Mouse (Mus musculus) adrenal gland, postnatal 25 days (tissue): ENCODE results near the gene Cebpzos. TPM values are rescaled to one million over a fixed set of nuclear protein-coding genes. Genes with fewer than 3 reads are reported as not detected.

Source experiments
- DNase-seq: peaks from one replicate; pipeline ENCODE4 v3.0.0; 2021; ENCODE audit warnings: mixed read lengths
- total RNA-seq: library from RNA; stranded (reverse); gene quantifications from 2 replicates; pipeline ENCODE4 v1.2.3, GENCODE M21; 2021

The Cebpzos gene
- total RNA-seq, 1 experiment from 2014 or later: 43.5 TPM

GRCm38 (mm10) chr17:78937229-78937853, 21.0 kb downstream of the Cebpzos start:
- no peak for DNase-seq

GRCm38 (mm10) chr17:78938927-78939326, 22.6 kb downstream of the Cebpzos start:
- no peak for DNase-seq

DNA sequence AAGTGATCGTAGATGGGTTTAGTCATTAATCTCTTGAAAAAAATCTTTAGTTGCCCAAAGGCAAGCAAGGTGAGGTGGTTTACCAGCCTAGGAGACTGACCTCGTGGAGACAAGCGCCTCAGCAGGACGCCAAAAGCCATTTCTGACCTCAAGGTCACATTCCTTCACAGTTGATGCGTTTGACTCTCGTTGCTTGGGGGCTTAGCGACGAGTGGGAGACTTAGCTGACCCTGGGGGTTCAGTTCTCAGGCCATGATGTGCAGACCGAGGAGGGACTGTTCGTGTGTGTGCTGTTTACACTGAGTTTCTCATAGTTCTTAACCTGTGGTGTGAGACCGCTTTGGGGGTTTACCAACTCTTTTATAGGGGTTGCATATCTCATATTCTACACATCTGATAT, 26.3 kb downstream of the Cebpzos start:
- DNase-seq: no peak

DNA sequence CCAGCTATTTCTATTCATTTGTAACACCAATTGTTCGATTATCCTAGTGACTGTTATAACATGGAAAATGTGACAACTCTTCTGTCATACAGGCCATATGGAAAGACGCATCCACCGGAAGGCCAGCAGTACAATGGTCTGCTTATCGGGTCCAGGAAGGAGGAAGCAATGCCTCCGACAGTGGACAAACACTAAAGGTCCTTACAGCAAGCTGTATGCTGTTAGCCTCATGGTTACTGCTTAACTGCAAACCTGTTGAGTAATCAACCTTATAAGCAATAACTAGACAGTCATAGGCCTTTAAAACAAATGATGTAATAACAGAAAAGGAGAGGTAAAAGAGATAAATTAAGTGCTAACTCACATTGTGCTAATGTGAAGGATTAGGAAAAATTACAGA, 34.9 kb downstream of the Cebpzos start:
- no peak for DNase-seq

DNA sequence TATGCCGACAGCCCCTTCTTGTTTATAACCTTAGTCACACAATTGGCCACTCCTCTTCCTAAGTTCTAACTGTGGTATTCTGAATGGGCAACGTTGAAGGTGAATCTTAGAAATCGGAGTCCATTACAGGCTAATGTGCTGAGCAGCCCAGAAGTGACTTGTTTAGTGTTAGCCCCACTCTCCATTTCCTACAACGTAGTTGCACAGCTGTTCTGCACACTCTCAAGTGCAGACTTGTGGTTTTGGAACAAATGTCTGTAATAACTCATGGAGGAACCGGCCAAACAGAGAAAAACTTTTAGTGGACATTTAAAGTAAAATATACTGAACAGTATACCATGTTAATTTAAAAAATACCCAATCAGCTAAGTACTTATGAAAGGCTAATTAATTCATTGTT, 35.8 kb downstream of the Cebpzos start:
- DNase-seq: no peak

DNA sequence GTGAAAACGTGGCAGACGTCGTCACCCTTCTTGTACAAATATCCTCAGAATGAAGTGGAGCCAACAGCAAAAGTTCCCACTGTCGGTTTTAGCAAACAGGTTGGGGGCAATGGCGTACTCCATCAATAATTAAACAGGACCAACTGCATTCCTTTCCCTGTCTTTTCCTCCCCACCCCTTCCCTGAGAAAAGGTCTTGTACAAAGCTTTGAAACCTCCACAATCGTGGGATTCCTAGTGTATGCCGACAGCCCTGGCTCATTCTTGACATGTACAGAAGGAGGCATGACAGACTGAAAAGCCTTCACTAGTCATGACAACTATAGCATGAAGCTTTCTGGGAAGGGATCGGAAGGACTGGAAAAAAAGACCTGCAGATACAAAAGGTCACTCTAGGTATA, 36.9 kb downstream of the Cebpzos start:
- no peak for DNase-seq

GRCm38 (mm10) chr17:78959473-78959872, 43.2 kb downstream of the Cebpzos start:
- DNase-seq: no peak

GRCm38 (mm10) chr17:78964387-78964786, 48.1 kb downstream of the Cebpzos start:
- no peak for DNase-seq

DNA sequence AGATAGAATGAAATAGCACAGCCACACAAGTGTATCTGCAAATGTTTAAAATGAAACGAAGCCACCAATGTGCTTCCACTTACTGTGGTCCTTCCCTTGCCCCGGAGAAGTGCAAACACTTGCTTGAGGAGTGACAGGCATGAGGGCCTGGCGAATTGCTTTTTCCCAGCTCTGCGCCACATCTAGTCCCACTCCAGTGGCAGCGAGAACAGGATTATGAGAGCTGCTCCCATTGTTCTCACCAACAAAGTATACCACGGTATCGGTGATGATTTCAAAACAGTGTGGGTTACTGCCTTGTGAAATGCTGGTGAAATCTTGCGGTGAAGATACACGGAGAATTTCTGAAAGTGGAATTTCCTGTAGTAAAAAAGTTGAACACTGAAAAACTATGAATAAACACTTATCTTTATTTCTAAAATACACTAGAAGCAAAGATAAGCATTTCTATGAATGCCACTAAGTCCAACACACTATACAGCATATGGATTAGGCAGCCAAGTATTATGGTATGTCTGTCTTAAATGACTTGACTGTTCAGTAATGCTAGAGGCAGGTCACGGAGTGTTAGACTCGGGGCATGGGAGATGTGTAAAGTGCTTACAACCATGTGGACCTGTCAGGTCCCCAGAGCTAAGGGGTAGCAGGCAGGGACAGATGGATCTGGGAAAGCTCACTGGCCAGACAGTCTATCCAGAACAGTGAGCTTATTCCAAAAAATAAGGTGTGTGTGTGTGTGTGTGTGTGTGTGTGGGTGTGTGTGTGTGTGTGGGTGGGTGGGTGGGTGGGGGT, 50.0 kb downstream of the Cebpzos start:
- DNase-seq: no peak

DNA sequence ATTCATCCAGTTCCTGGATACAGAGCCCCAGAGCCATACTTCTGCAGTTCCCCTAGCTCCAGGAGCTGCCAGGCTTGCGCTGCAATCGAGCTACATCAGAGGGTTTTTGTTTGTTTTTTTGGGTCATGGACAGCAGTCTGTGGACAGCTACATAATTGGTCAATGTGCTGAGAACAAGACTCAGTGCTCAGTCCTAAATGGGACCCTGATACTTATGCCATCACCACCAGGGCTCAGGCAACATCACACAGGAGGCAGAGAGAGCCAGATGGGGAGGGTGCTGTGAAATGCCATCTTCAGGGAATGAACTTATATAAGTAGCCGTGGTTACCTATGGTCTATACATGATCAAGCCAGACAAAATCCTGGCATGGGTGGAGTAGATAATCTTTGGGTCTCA, 52.2 kb downstream of the Cebpzos start:
- DNase-seq: no peak

Other genes with a start within 250 kb of the Cebpzos start
- 30.1 and 31.3 TPM in 2 replicates for gene Strn, start 179.3 kb upstream of the Cebpzos start, total RNA-seq
- gene Heatr5b, start 81.1 kb upstream of the Cebpzos start, total RNA-seq: 31.8 and 38.5 TPM in 2 replicates
- gene Gpatch11, start 80.9 kb upstream of the Cebpzos start, total RNA-seq: 27.8 and 33.9 TPM in 2 replicates
- gene Eif2ak2, start 33.9 kb upstream of the Cebpzos start, total RNA-seq: 20.6 and 32.9 TPM in 2 replicates
- 0.43 TPM in 1 of 2 replicates, not detected in the other for gene Sult6b1, start 9.5 kb upstream of the Cebpzos start, total RNA-seq
- 48.2 and 50.5 TPM in 2 replicates for gene Cebpz, start 20.6 kb downstream of the Cebpzos start, total RNA-seq
- gene Ndufaf7, start 20.6 kb downstream of the Cebpzos start, total RNA-seq: 36.8 and 42.3 TPM in 2 replicates
- gene Prkd3, start 104.3 kb downstream of the Cebpzos start, total RNA-seq: 32.9 and 40.0 TPM in 2 replicates
- gene Qpct, start 135.4 kb downstream of the Cebpzos start, total RNA-seq: 4.5 and 7.0 TPM in 2 replicates